Mouse (Mus musculus): ENCODE measurements around the gene Lmbr1l.
A peak's percentile ranks its signal among the peaks of the same experiment; 100 is the strongest.
"Not testable (repeated sequence)": the region's sequence is repeated elsewhere in the genome, so short reads cannot be mapped to it uniquely, and the experiment has no call there.

The Lmbr1l gene

DNA sequence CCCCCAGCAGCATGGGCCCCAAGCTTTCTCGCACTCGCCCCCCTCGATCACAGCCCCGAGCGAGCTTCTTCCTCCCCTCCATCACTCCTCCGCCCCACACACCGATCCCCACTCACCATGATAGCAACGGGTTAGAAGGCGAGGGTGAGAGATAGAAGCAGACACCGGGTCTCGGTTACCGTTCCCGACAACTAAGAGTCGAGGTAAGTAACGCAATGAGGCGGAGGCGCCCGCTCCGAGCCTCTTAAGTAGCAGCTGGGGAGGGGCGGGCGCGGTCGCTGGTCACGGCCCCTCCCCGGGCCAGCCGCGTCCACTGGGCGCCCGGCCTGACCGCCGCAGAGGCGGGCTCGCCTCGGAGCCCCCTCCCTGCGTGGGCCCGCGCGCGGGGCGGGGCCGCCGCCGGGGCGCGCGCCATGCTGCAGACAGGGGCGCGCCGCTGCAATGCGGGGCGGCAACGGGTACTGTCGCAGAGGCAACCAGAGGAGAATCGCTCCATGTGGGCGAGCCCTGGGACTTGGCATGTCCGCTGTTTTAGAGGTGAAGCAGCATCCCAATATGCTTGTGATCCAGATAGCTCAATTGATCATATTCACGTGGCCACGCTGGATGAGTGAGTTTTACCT lies 16.3 kb upstream of the Lmbr1l start, which contains the start of gene Tuba1b:
Tuba1b (minus strand) TSS at position 349 of the 623 bp plus-strand sequence.
- peak; percentile 92 to 95 for DNase-seq (ENCODE audit: low spot score in 2 of 2)

DNA sequence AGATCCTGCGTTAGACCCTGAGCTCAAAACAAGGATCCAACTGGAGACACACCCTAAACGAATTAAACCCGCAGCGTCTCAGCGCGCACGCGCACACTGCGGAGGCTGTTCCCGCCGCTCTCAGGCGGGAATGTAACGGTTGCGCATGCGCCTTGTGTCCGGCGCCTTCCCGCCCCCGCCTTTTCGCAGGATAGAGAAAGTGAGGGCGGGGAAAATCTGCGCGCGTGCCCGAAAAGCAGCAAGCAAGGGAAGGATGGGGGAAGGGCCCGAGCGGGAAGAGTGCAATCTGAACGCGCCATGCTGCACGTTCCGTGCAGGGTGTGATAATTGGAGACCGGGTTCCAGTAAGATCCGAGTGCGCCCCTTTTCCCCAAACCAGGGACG lies 15.8 kb upstream of the Lmbr1l start:
- DNase-seq (ENCODE audit: low spot score in 2 of 2), result peak; percentile 94 to 96

DNA sequence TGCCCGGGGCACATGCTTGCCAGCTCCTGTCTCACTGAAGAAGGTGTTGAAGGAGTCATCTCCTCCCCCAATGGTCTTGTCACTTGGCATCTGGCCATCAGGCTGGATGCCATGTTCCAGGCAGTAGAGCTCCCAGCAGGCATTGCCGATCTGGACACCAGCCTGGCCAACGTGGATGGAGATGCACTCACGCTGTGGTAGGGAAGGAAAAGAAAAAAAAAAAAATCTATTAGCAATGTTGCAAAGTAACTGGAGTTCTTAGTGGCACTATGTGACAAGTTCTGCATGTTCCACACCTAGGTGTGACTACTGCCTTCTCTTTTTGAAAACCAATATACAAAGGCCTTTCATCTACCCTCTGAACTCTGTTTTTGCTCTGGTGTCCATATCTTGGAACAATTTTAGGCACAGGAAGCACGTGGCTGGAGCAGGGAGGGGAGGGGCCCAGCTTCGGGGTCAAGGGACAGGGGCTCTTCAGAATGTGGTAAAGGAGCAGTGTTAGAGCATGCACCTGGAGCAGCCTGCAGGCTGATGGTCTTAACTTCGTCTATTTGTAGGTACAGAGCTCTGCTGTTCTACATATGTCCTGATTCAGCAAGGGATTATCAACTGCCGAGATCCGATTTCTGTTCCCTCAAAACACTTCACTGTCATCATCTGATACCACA lies 15.1 kb upstream of the Lmbr1l start:
- not testable (repeated sequence) for DNase-seq (ENCODE audit: low spot score in 2 of 2)

DNA sequence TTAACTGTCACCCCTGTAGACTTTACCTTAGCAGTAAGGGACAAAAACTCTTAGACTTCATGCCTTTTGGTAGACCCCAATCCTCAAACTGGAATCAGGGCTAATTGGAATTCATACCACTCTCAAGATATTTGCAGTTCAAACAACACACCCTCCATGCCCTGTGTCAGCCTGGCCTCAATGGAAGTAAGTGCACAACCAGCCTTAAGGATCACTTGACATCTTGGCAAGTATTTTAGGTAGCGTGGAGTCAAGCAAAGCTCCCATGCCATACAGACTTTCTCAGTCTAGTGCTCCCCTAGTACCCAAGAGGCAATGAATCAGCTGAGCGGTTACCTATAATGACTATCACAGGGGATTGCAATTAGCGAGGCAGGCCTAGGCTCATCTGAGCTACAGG lies 13.0 kb upstream of the Lmbr1l start:
- no peak for DNase-seq (ENCODE audit: low spot score in 2 of 2)

DNA sequence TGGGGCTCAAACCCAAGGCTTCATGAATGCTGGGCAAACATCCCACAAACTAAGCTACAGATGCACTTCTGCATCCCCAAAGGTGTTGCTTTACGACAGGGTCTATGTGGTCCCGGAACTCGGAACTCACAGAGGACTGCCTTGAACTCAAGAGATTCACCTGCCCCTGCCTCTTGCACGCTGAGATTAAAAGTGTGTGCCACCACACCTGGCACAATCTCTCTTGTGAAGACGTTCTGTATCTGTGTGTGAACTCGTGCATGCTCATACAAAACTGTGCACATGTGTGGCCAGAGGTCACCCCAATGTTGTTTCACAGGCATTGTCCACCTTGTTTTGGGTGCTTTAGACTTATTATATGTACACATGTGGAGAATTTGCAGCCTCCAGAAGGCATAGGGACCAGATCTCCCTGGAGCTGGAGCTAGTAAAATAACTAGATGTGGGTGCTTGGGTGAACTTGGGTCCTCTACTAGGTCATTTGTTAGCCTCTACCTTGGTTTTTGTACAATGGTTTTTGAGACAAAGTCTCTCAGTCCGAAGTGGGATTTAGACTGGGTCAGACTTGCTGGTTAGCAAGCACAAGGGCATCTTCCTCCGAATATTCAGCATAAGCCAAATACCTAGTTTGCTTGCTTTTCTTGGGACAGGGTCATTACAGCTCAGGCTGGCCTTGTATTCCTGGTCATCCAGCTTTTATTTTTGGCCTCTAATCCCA lies 12.1 kb upstream of the Lmbr1l start:
- DNase-seq (ENCODE audit: low spot score in 2 of 2), result no peak

DNA sequence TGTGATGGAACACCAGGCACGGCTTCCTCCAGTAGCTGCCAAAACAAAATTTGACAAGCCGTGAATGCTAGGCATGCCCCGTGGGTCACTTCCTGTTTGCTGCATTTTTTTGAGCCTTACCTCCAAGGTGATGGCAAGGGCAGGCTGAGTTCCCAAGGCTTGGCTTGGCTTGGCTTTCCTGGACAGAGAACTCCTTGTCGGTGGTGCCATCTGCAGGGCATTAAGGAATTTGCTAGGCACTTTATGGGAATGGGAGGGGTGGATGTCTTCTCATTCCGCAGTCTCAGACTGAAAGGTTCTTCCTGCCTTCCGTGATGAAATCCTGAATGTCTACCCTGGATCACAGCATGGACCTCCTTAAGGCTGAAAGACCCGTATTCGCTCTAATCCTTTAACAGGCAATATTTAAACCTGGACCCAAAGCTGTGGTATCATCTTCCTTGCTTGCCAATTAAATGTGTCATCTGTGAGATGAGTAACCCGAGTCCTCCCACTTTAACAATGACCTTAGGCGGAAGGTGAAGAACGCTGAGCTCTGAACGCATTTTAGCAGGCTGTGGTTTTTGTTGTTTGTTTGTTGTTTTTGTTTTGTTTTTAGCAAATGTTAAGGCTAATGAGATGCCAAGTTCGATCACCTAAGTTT lies 10.7 kb upstream of the Lmbr1l start:
- DNase-seq (ENCODE audit: low spot score in 2 of 2), result no peak

DNA sequence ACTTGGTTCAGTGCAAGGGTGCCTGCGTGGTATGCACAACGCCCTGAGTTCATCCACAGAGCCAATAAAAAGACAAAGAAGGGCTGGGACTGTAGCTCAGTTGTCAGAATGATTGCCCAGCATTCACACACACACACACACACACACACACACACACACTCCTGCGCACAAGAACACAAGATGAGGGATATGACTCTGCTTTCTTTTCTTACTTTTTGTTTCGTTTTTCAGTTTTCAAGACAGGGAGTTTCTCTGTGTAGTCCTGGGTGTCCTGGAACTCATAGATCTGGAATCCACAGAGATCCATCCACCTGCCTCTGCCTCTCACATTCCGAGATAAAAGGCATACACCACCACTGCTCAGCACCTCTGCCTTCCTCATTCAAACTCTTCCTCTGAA lies 9.5 kb upstream of the Lmbr1l start:
- no peak for DNase-seq (ENCODE audit: low spot score in 2 of 2)

DNA sequence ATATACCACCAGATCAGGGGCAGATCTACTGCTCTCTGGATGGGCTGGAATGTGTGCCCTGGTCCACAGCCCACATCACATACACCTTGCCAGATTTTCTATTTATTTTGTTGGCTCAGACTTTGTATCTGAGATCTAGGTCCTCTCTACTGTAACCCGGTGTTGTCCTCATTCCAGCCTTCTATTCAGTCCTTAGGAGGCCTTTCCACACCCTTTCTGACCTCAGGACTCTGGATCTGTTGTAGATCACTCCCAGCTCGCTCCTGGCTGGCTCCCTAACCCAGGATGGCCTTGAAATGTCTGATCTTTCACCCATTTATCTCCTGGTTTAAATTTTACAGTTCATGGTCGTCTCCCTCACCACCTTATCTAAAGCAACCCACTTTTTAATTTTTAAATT lies 6.7 kb upstream of the Lmbr1l start:
- DNase-seq (ENCODE audit: low spot score in 2 of 2), result no peak

DNA sequence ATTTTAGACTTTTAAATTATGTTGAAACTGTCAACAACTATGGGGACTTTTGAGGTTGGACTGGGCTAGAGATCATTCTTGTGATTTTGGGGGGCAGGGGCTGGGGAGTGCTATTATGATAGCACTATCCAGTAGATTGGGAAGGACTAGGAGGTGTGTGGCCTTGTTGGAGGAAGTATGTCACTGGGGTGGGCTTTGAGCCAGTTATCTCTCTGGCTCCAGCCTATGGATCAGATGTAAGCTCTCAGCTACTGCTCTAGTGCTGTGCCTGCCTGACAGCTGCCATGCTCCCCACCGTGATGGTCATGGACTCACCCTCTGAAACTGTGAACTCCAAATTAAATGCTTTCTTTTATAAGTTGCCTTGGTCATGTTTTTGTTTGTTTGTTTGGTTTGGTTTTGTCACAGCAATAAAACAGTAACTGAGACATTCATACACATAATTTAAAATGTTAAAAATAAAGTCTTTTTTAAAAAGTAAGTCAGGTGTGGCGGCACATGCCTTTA lies 5.1 kb upstream of the Lmbr1l start:
- no peak for DNase-seq (ENCODE audit: low spot score in 2 of 2)

DNA sequence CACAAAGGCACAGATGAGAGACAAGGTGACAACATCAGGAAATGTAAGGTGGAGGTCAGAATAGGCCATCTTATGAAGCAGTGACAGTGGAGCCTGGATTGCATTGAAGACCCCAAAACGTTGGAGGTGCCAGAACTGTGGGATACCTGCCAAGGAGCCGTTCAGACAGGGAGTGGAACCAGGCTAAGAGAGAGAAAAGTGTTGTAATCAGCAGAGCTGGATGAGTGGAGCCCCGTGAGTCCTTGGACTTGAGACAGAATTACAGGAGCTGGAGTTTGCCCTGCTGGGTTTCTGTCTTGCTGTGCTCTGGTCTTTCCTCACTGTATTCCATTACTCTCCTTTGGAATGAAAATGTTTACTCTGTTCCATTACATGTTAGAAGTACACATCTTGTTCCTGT lies 4.5 kb upstream of the Lmbr1l start:
- no peak for DNase-seq (ENCODE audit: low spot score in 2 of 2)

DNA sequence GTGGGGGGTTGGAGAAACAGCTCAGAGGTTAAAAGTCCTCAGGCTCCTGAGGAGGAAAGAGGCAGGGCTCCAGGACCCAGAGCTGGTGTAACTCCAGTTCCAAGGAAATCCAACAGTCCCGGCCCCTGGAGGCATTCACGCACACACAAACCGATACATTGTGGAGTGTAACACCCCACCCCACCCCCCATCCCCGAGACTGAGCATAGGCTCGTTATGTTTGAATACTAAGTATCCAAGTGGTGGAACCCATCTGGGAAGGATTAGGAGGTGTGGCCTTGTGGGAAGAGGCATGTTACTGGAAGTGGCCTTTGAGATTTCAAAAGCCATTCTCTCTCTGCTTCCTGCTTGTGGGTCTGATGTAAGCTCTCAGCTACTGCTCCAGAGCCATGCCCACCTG lies 3.5 kb upstream of the Lmbr1l start:
- no peak for DNase-seq (ENCODE audit: low spot score in 2 of 2)

DNA sequence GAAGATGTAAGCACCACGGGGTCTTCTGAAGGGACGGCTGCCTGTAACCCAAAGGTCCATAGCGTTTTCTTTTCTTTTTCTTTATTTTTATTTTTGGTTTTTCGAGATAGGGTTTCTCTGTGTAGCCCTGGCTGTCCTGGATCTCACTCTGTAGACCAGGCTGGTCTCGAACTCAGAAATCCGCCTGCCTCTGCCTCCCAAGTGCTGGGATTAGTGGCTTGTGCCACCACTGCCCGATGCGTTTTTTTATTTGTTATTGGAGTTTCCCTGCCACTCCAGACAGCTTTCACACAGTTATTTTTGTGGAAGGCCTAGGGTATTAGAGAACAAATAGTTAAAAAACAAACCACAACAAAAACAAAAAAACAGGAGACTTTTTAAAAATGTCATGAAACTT lies 466 bp upstream of the Lmbr1l start:
- not testable (repeated sequence) for DNase-seq (ENCODE audit: low spot score in 2 of 2)

DNA sequence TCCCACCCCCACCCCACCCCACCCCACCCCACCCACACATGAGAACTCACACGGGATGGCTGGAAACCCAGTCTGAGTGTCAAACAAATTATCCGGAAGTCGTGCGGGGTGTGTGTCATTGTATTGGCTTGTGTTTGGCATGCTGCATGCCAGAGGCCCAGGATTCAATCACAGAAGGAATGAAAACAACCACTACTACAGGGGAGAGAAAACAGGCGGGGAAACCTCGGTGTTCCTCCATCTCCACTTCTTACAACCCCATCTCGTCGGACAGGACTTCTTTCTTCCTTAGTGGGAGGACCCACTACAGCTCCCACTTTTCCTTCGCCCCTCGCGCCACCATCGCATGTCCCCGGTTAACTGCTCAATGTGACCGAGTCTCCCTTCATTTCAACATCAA lies 940 bp downstream of the Lmbr1l start:
- no peak for DNase-seq (ENCODE audit: low spot score in 2 of 2)

DNA sequence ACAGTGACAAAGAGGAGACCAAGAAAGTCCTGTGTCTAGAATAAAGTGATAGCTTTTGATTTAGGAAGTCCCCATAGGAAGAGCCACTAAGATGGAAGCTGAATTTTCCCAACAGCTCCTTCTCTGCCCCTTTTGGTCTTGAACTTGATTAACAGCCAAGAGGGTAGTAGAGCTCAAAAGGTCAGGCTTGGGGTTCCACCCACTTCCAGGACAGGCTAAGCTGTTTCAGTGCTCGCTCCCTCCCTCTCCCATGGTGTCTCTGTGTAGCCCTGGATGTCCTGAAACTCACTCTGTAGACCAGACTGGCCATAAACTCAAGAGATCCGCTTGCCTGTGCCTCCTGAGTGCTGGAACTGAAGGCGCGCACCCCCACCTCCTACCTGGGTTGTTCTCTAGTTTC lies 2.0 kb downstream of the Lmbr1l start:
- no peak for DNase-seq (ENCODE audit: low spot score in 2 of 2)

DNA sequence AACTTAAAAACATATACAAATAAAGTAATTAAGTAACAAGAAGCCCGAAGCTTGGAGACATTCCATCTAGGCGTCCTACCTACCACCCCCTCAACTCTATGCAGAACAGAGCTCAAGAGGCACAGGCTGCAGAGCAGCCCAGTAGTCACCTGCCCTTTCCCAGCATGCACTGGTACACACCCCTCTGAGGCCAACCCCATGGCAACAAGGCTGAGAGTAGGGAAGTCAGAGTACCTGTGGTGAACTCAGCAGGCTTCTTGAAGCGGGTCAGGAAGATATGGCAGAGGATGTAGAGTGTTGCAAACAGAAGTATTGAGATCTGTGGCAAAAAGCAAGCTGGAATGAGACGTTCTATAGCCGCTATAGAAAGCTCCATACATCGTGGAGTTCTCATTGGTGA lies 3.1 kb downstream of the Lmbr1l start:
- no peak for DNase-seq (ENCODE audit: low spot score in 2 of 2)

DNA sequence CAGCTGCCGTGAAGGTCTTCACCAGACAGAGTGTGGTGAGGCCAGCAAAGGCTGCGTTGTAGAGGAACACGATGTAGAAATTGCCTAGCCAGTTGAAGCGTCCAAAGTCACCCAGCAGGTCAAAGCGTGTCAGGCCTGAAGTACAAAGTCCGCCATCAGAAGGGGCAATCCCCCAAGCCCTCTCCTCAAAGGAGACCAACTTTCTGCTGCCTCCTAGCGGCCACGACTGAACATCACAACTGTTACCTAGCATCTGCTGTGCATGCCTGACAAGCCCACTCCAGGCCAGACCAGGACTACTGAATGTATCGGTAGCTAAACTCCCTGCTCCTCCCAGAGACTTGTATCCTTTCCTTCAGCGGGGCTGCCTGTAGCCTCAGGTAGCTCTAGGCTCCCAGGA lies 13.3 kb downstream of the Lmbr1l start:
- peak in 1 of 2 experiments; percentile 70 for DNase-seq (ENCODE audit: low spot score in 2 of 2)

DNA sequence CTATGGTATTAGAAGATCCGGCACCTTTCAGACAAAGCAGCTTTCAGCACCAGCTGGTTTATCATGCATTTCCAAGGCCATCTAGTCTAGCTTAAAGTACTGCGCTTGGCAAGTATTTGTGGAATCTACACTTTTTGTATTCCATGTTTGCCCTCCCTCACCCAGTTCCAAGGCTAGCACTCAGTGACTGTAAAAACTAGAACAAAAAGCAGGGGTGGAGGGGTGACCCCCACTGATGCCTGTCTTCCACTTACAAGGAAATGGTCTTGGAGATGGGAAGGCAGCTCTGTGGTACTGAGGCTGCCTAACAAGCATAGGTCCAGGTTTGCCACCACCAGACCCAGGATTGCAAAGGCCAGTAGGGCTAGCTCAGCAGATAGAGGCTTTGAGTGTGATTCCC lies 15.4 kb downstream of the Lmbr1l start:
- no peak for DNase-seq (ENCODE audit: low spot score in 2 of 2)

DNA sequence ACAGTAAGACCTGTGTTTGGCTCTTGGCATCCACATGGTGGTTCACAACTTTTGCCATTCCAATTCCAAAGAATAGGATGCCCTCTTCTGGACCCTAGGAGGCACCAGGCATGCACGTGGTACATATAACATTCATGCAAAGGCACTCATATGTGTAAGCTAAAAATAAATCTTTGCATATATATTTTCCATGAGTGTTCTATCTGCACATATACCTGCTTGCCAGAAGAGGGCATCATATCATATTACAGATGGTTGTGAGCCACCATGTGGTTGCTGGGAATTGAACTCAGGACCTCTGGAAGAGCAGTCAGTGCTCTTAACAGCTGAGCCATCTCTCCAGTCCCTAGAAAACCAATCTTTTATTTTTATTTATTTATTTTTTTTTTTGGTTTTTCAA lies 16.5 kb downstream of the Lmbr1l start:
- DNase-seq (ENCODE audit: low spot score in 2 of 2), result no peak

DNA sequence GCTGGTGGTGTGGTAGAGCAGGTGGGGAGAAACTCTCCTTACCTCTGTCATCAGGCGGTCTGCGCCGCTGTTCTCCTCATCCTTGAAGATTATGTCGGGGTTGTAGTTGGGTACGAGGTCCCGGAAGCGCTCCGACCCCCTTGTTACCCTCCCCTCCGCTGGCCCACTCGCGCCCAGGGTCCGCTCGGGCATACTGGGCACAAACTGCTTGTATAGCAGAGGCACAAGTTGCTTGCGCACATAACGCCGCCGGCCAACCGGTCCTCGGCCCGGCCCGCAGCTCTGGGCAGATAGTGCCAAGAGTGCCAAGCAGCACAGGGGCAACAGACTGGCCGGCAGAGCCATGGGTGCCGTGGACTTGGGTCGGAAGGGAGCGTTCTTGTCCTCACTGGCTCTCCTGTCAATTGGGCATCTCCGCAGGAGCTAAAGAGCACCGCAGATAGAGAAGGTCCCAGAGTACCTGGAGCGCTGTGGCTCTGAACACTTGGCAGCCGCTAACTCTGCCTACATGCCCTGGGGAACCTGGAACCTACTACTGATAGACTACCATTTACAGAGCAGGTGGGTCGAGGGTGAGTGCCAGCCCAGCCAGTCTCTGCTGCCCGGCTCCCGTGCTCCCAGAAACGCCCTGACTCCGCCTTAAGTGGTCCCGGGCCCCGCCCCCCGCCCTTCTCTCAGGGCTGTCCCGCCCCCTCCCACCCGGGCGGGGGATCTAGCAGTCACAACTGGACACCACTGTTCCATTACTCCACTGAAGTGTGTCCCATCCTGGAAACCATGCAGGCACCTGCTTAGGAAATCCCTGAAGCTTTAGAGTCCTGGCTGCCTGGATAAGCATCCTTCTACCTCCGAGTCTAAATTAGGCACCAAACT lies 19.9 kb downstream of the Lmbr1l start, which contains the start of gene Dhh:
Dhh (minus strand) TSS at position 613 of the 873 bp plus-strand sequence.
- no peak for DNase-seq (ENCODE audit: low spot score in 2 of 2)

DNA sequence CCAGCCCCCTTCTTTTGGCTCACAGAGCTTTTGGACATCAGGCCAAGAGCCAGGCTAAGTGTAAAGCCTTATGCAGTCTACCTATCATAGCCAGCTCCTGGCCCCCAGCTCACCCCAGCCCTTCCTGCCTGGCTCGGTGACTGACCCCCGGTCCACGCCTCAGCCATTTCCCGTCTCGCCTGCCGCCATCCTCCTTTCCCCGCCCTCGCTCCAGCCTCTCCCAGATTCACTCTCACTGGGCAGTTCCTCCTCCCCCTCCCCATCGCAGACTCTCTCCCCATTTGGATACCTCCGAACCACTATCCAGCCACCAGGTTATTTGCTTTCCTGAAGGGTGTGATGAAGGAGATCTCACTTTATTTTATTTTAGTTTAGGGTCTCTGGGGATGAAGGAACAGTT lies 20.5 kb downstream of the Lmbr1l start:
- DNase-seq (ENCODE audit: low spot score in 2 of 2), result no peak

All from spleen, postnatal 4 days (tissue).